Mouse (Mus musculus) megakaryocyte, embryonic 14.5 days (primary cell): ENCODE results near the gene Whrn.

ENCODE experiments used
- FLI1 ChIP-seq: IDR thresholded peaks from 2 replicates; pipeline ENCODE4 v1.6.1; 2012; ENCODE audit warnings: low read length, inconsistent platforms, mixed read lengths
- GATA1 ChIP-seq: IDR thresholded peaks from 3 replicates; pipeline ENCODE4 v1.6.1; 2012; ENCODE audit warnings: mixed read lengths, low read length, inconsistent platforms, borderline replicate concordance

GRCm38 (mm10) chr4:63487916-63488315 lies 7.9 kb downstream of the Whrn start:
- TF ChIP-seq GATA1 (no peak), FLI1 (no peak)
